Mouse (Mus musculus) forebrain, embryonic 10.5 days (tissue): ENCODE data around the gene Mpeg1. TPM values are rescaled to one million over a fixed set of nuclear protein-coding genes. Genes with fewer than 3 reads are reported as not detected.

Experiments
- DNase-seq: peaks from one replicate; pipeline ENCODE4 v3.0.0-alpha.2; 2017; ENCODE audit warnings: low spot score; ENCODE audit errors: extremely low spot score
- H3K27ac ChIP-seq: fragments of 300-500 bp; sonication (generic); 2 replicates; pipeline ENCODE4 v1.5.1; 2016; ENCODE audit warnings: mild to moderate bottlenecking
- H3K27me3 ChIP-seq: fragments of 300-500 bp; sonication (generic); 2 replicates; pipeline ENCODE4 v1.6.1; 2016; ENCODE audit warnings: mild to moderate bottlenecking; ENCODE audit not compliant: poor library complexity, severe bottlenecking
- H3K36me3 ChIP-seq: fragments of 300-500 bp; sonication (generic); replicated peaks from 2 replicates; pipeline ENCODE4 v1.6.1; 2016; ENCODE audit warnings: mild to moderate bottlenecking, moderate library complexity
- H3K4me1 ChIP-seq: fragments of 300-500 bp; sonication (generic); 2 replicates; pipeline ENCODE4 v1.6.1; 2016
- H3K4me3 ChIP-seq: fragments of 300-500 bp; sonication (generic); 2 replicates; pipeline ENCODE4 v1.5.1; 2016; ENCODE audit warnings: mild to moderate bottlenecking, moderate library complexity
- H3K9me3 ChIP-seq: fragments of 300-500 bp; sonication (generic); 2 replicates; pipeline ENCODE4 v1.6.1; 2016; ENCODE audit warnings: mild to moderate bottlenecking, moderate library complexity
- WGBS: fragments of 180-500 bp; shearing (Covaris S2); methylation state at CpG from one replicate; pipeline ENCODE4 v1.1.7; 2016; 5-methylcytosine and 5-hydroxymethylcytosine counted together
- polyA plus RNA-seq: library from polyadenylated mRNA; unstranded; fragments of >200 nt; fragmentation: Nextera tagmentation; extraction: Ambion mirVana; gene quantifications from 2 replicates; pipeline ENCODE4 v1.2.1, GENCODE M21; 2016

Gene Mpeg1
- polyA plus RNA-seq, 1 experiment from 2014 or later, result 0.11 TPM

DNA sequence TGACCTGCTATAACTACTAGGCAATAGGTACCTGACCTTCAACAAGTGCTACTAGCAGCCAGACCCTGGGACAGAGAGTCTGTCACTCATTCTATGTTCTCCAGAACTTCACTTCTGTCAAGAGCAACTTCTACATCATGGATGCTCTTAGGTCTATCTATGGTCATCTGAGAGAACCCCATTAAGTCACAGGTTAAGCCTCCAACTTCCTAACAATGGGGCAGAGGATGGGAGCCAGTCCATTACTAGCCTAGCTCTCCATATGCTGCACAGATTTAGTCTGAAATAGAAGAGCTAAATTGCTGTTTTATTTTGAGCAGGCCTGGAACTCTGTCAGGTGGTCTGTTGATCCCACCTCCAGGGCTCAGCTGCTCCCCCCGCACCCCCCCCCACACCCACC is 38.4 kb downstream of the Mpeg1 start:
- peak overlapping the region; percentile 93 for H3K4me3 ChIP-seq
- peak overlapping the region; percentile 98 for H3K27ac ChIP-seq
- H3K4me1 ChIP-seq, result peaks cover 70% of the 10 kb centered on the region
- DNase-seq, result no peak
- H3K9me3 ChIP-seq, result no peaks in the 10 kb centered on the region
- H3K36me3 ChIP-seq, result peaks cover 40% of the 10 kb centered on the region
- H3K27me3 ChIP-seq, result no peaks in the 10 kb centered on the region
- 68% methylated on average over 1 of the region's 1 CpGs for WGBS

DNA sequence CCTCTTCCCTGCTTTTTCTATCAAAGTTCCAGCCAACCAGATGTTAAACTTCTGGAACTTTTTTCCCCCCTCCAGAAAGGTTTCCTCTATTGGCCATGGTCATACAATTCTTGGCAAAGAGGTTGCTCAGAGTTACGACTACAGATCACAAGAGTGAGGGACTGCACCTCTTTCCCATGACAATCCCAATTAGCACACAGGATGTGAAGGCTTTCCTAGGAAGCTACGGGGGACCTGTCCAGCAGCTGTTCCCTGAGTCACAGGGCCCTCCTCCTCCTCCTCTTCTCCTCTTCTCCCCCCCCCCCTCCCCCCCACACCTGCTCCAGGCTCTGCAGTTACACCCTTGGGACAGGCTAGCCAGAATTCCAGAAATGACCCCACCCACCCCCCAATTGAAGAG is 38.9 kb downstream of the Mpeg1 start:
- Histone ChIP-seq H3K4me3 (peak overlapping the region; percentile 93), H3K4me1 (peaks cover 65% of the 10 kb centered on the region), H3K27me3 (no peaks in the 10 kb centered on the region), H3K9me3 (no peaks in the 10 kb centered on the region), H3K27ac (peak overlapping the region; percentile 98), H3K36me3 (peaks cover 40% of the 10 kb centered on the region)
- DNase-seq, result no peak
- WGBS, result 9% methylated on average over 2 of the region's 2 CpGs

DNA sequence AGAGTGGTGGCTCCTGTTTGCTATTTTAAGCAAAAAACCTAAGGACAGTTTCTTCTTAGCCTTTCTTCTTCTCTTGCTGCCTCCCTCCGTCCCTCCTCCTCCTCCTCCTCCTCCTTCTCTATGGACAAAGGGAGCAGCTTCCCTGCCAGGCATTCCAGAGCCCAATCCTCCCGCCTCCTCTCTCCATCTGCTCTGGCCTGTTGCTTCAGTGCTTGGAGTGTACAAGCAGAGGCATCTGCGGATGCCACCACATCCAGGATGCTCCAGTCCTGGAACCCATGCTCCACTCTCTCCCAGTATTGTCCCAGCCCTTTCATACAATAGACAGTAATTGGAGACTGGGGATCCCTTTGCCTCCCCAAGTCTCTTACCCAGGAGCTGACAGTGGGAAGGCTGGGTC is 39.5 kb downstream of the Mpeg1 start:
- no peaks in the 10 kb centered on the region for H3K27me3 ChIP-seq
- H3K4me1 ChIP-seq, result peaks cover 58% of the 10 kb centered on the region
- DNase-seq, result peak; percentile 69
- H3K36me3 ChIP-seq, result peaks cover 38% of the 10 kb centered on the region
- WGBS, result 5% methylated on average over 3 of the region's 3 CpGs
- H3K9me3 ChIP-seq, result no peaks in the 10 kb centered on the region
- peak overlapping the region; percentile 93 for H3K4me3 ChIP-seq
- peak overlapping the region; percentile 98 for H3K27ac ChIP-seq

DNA sequence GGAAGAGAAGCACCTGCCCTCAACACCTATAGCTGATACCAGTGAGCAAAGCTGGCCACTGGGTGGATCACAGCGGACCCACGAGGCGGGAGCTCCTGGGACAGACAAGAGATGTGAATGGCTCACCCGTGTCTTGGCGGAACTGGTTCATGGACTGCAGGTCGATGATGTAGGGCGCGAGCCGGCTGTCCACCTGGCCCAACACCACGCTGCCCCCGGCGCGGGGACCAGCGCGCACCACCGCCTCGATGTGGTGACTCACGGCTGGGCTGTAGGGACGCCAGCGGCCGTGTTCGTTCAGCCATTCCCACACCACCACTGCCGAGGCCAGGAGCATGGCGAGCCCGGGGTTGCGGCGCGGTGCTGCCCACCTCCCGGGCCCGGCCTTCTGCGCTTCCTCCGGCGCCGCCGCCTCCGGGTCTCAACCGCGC is 40.3 kb downstream of the Mpeg1 start:
- Histone ChIP-seq H3K27me3 (no peaks in the 10 kb centered on the region), H3K4me3 (peak overlapping the region; percentile 93), H3K4me1 (peaks cover 51% of the 10 kb centered on the region), H3K9me3 (no peaks in the 10 kb centered on the region), H3K27ac (peak overlapping the region; percentile 98), H3K36me3 (peaks cover 30% of the 10 kb centered on the region)
- WGBS, result under 1% methylated on average over 31 of the region's 38 CpGs
- DNase-seq, result peak; percentile 49

DNA sequence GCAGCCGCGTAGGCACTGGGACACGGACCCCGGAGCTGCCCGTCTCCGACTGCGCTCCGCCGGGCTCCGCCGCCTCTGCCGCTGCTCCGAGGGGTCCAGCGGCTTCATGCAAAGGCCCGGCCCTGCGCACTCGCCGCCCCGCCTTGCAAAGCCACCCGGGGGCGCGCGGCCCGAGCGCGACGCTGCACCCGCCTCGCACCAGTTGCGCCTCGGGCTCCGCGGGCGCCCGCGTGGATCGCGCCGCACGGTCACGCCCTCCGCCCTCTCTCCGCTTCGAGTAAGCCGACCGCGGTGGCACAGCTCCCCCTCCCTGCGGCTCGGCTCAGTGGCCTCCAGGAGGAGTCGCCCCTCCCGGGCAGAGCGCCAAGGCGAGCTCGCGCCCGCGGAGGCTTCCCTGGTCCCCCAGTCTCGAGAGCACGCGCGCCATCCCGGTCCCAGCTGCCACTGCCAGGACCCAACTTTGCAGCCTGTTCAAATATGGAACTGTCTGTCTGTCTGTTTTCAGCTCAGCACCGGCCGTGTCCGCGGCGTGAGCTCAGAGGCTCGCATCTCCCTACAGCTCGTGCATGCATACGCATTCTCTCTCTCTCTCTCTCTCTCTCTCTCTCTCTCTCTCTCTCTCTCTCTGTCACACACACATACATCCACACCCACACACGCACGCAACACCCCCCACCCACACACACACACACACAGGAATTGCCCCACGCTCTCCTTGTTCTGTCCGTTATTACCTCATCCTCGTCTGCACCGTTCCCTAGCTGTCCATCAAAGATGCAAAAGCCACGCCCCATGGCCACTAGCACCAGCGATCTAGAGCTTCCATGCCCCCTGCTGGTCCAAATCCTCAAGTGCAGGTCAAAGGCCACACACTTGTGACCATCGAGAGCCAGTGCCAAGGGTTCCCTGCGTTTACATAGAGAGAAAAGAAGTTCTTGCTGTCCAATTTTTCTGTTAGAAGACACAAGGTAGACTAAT is 41.1 kb downstream of the Mpeg1 start, which contains the start of gene Dtx4:
Gene Dtx4, minus strand, starts transcription at position 85 of the 978 bp plus-strand sequence.
- Histone ChIP-seq H3K4me3 (peak within 1 kb of the TSS; percentile 93), H3K36me3 (peaks cover 23% of the 10 kb centered on the region), H3K4me1 (peaks cover 43% of the 10 kb centered on the region), H3K27me3 (no peaks in the 10 kb centered on the region), H3K9me3 (no peaks in the 10 kb centered on the region), H3K27ac (peak within 1 kb of the TSS; percentile 98)
- peak; percentile 95 for DNase-seq
- WGBS, result under 1% methylated on average over 78 of the region's 80 CpGs

DNA sequence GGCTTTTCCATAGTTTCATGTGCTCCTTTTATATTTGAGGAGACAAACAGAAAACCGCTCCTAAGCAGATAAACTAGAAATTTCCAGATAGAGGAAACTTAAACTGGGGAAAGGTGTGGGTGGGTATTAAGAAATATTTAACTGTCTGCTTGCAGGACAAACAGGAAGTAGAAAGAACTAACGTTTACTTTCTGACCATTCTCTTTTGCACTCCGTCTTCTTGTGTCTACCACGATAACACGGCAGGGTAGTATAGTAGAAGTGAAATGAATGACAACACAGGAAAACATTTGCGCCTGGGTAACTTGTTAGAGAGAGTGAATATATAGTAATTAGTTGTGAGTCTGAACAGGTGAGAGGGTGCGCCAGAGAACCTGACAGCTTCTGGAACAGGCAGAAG is 42.2 kb downstream of the Mpeg1 start:
- no peaks in the 10 kb centered on the region for H3K27me3 ChIP-seq
- 93% methylated on average over 7 of the region's 7 CpGs for WGBS
- H3K27ac ChIP-seq, result no peak overlapping the region
- H3K9me3 ChIP-seq, result no peaks in the 10 kb centered on the region
- H3K4me1 ChIP-seq, result peaks cover 34% of the 10 kb centered on the region
- no peak overlapping the region for H3K4me3 ChIP-seq
- peaks cover 12% of the 10 kb centered on the region for H3K36me3 ChIP-seq
- no peak for DNase-seq

DNA sequence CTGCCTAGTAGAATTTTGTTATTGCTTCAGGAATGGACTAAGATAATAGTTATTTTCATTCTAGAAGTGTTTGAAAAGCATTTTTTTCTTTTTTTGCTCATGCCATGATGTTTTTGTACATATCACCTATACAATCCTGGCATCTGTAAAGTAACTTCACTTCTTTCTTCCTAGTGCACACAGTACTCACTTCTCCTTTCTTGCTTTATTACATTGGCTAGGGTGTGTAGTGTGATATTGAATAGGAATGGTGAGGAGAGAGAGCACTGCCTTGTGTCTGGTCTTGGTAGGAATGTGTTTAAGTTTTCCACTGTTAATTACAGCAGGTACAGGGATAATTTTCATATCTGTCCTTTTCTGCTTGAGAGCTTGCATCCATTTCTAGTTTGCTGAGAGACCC is 54.0 kb downstream of the Mpeg1 start:
- Histone ChIP-seq H3K4me3 (no peak overlapping the region), H3K4me1 (no peaks in the 10 kb centered on the region), H3K36me3 (no peaks in the 10 kb centered on the region)

More for the DNA sequence above, 54.0 kb downstream of the Mpeg1 start:
- Histone ChIP-seq H3K9me3 (no peaks in the 10 kb centered on the region), H3K27me3 (no peaks in the 10 kb centered on the region), H3K27ac (no peak overlapping the region)
- DNase-seq, result no peak

Other genes starting within 250 kb of the Mpeg1 start
- not detected in 2 replicates for gene Olfr1432, start 228.2 kb upstream of the Mpeg1 start, polyA plus RNA-seq
- gene Olfr262, start 219.1 kb upstream of the Mpeg1 start, polyA plus RNA-seq, result not detected in 2 replicates
- gene Olfr235, start 199.7 kb upstream of the Mpeg1 start, polyA plus RNA-seq, result not detected in 2 replicates
- gene Olfr1434, start 180.9 kb upstream of the Mpeg1 start, polyA plus RNA-seq, result not detected in 2 replicates
- gene Olfr1436, start 161.6 kb upstream of the Mpeg1 start, polyA plus RNA-seq, result not detected in 2 replicates
- not detected in 2 replicates for gene Olfr1437, start 135.7 kb upstream of the Mpeg1 start, polyA plus RNA-seq
- not detected in 2 replicates for gene Olfr1438-ps1, start 124.9 kb upstream of the Mpeg1 start, polyA plus RNA-seq
- not detected in 2 replicates for gene Olfr1440, start 73.5 kb upstream of the Mpeg1 start, polyA plus RNA-seq
- not detected in 2 replicates for gene Olfr1441, start 43.3 kb upstream of the Mpeg1 start, polyA plus RNA-seq
- not detected in 2 replicates for gene Pfpl, start 32.9 kb upstream of the Mpeg1 start, polyA plus RNA-seq
- 31.7 and 34.3 TPM in 2 replicates for gene Dtx4, start 40.7 kb downstream of the Mpeg1 start, polyA plus RNA-seq
- gene Fam111a, start 85.0 kb downstream of the Mpeg1 start, polyA plus RNA-seq, result 21.0 and 22.0 TPM in 2 replicates
- gene Gm4952, start 139.2 kb downstream of the Mpeg1 start, polyA plus RNA-seq, result not detected in 2 replicates
- not detected in 2 replicates for gene Glyat, start 172.5 kb downstream of the Mpeg1 start, polyA plus RNA-seq
- gene Olfr1442, start 209.7 kb downstream of the Mpeg1 start, polyA plus RNA-seq, result not detected in 2 replicates
- not detected in 2 replicates for gene Olfr1443, start 217.3 kb downstream of the Mpeg1 start, polyA plus RNA-seq
- gene Keg1, start 235.0 kb downstream of the Mpeg1 start, polyA plus RNA-seq, result not detected in 2 replicates